Mouse (Mus musculus): ENCODE measurements around the gene Slc8a1.

DNA sequence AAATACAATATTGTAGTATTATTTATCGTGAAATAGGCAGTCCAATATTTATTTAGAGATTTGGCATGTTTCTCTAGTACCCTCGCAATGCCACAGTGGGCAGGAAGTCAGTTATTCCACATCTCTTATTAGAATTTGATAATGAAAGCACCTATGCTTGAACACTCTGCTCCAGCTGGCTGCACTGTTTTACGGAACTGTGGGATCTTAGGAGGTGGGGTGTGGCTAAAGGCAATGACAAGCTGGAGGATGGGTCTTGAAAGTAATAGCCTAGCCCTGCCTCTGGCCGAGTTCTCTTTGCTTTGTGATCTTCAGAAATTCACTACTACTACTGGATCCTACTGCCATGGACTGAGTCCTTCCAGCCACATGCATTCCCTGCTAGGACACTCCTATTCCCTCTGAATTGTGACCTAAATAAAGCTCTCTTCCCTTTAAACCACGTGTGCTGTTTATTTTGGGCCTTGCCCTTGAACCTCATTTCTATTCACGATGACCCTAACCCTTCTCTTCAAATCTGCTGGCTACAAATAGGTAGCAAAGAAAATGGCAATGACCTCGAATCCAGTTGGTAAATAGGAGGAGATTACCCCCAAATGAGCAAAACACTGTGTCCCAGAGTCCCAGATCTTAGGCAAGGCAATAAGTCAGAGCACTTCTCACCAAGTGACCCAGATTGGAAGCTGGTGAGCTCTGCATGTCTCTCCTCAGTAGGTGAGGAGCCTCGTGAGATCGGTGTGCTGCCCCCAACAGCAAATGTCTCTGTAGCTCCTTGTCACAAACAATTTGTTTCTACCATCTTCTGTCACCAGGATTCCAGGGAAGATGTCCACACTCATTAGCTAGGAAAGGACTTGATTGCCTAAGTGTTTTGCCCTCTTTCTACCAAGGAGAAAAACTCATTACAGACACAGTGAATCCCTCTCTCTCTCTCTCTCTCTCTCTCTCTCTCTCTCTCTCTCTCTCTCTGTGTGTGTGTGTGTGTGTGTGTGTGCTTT is 199.7 kb downstream of the Slc8a1 start:
- TF ChIP-seq CTCF (IDR thresholded peaks at IDR 0.05; ENCODE audit: insufficient read depth, low read depth, low read length): no peak
- no peak for TF ChIP-seq POLR2A (IDR thresholded peaks at IDR 0.05; ENCODE audit: insufficient read depth, low read depth, low read length)
